9 mouse cellular contexts compared by ENCODE assay signal in the genomic region with DNA sequence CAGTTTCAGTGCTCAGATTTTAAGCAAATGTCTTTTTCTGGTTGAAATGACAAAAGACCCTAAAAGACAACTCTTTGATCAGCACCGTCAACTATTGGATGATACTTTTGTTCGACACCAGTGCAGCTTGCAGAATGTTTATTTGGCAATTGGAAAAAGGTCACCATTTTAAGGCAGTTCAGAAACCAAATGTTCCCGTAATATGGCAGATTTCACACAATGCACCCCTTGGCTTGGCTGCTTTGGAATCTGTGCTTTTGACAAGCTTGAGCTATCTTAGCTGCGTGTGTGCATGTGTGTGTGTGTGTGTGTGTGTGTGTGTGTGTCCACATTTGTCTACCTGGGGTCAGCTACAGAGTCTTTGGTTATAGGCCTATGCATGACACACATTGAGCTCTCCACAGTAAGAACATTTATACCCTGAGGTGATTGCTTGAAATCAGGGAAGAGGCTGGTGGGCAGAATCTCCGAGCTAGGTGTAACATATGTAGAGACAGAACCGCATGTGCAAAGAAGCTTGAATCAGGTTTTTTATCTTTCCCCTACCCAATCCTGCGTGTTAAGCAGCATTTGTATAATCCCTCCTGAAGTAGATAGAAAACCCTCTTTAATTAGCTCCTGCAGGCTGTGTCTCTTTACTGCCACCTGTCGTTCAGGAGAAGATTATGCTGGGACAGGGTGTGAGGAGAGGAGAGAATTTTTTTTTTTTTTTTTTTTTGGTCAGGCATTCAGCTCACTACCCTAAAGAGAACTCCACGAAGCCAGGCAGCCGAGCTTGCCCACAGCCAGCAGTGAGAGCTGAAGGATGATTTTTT.
DNase-seq lines count a peak whose midpoint lies in the region; ATAC-seq lines count a peak whose summit lies in the region.
"Had no signal": no experiment of that assay in that cellular context is flagged by ENCODE, and none has a peak within 500 bp of the region (broad histone marks: within the 10 kb centered on the region; RNA-seq: fewer than 3 reads in every experiment).

No protein-coding gene starts in this region.

- no peaks in the 10 kb centered on the region for H3K9me3 ChIP-seq in limb, embryonic 13.5 days
- no peaks in the 10 kb centered on the region for H3K9me3 ChIP-seq in limb, embryonic 10.5 days (replicated peaks)
- no peaks in the 10 kb centered on the region for H3K9me3 ChIP-seq in midbrain, embryonic 15.5 days

- H3K4me1 ChIP-seq in limb, embryonic 13.5 days: peaks cover 4% of the 10 kb centered on the region; the same call in 1 of the 2 replicates
- peaks cover 18% of the 10 kb centered on the region for H3K4me1 ChIP-seq in limb, embryonic 10.5 days
- H3K4me1 ChIP-seq in midbrain, embryonic 15.5 days: no peaks in the 10 kb centered on the region; the same call in 1 of the 2 replicates

- peaks cover 7% of the 10 kb centered on the region for H3K27me3 ChIP-seq in limb, embryonic 13.5 days
- no peaks in the 10 kb centered on the region for H3K27me3 ChIP-seq in limb, embryonic 10.5 days (ENCODE audit: low read depth, poor library complexity, severe bottlenecking)
- H3K27me3 ChIP-seq in midbrain, embryonic 15.5 days (replicated peaks): no peaks in the 10 kb centered on the region
- H3K27me3 ChIP-seq: CH12.LX had no signal

- peak; percentile 17 for DNase-seq in cerebellum, adult 9-10 months
- no peak for DNase-seq in cerebellum, adult 11 months
- no peak for DNase-seq in limb, embryonic 10.5 days (ENCODE audit: low spot score)
- peak; percentile 23 for DNase-seq in kidney, postnatal 14 days
- no peak for DNase-seq in frontal cortex, postnatal 10 days (ENCODE audit: low spot score in 2 of 2)

- H3K9ac ChIP-seq in limb, embryonic 13.5 days: no peak overlapping the region
- H3K9ac ChIP-seq in midbrain, embryonic 15.5 days: no peak overlapping the region

- H3K4me2 ChIP-seq in limb, embryonic 13.5 days (replicated peaks): no peak overlapping the region
- H3K4me2 ChIP-seq in midbrain, embryonic 15.5 days: no peak overlapping the region

- no peak overlapping the region for H3K4me3 ChIP-seq in limb, embryonic 13.5 days
- no peak overlapping the region for H3K4me3 ChIP-seq in limb, embryonic 10.5 days
- H3K4me3 ChIP-seq in midbrain, embryonic 15.5 days: no peak overlapping the region

- peak; percentile 40; the same call in 1 of the 2 replicates for ATAC-seq in limb, embryonic 13.5 days (ENCODE audit: low FRiP score, low read depth)
- ATAC-seq in midbrain, embryonic 15.5 days (replicated peaks): peak; percentile 71
- ATAC-seq in erythroid progenitor cell, adult 5-6 weeks (replicated peaks; ENCODE audit: low FRiP score, poor library complexity, severe bottlenecking): no peak

- H3K27ac ChIP-seq in limb, embryonic 13.5 days: no peak overlapping the region
- H3K27ac ChIP-seq in limb, embryonic 10.5 days: no peak overlapping the region
- no peak overlapping the region for H3K27ac ChIP-seq in midbrain, embryonic 15.5 days

- WGBS in limb, embryonic 13.5 days: 47% methylated on average over 10 of the region's 10 CpGs
- 52% methylated on average over 10 of the region's 10 CpGs for WGBS in limb, embryonic 10.5 days
- 41% methylated on average over 10 of the region's 10 CpGs for WGBS in midbrain, embryonic 15.5 days

- H3K36me3 ChIP-seq in limb, embryonic 13.5 days: no peaks in the 10 kb centered on the region
- H3K36me3 ChIP-seq in limb, embryonic 10.5 days: no peaks in the 10 kb centered on the region
- H3K36me3 ChIP-seq in midbrain, embryonic 15.5 days (replicated peaks): no peaks in the 10 kb centered on the region

Comparison
In these comparisons a context has a peak if more than half of its experiments do, and no peak if none do; other contexts are left out.
1. DNase-seq: peak in cerebellum, adult 9-10 months (single experiment) and kidney, postnatal 14 days (single experiment); none in cerebellum, adult 11 months (single experiment), limb, embryonic 10.5 days (single experiment) and frontal cortex, postnatal 10 days (0 of 2).